Mouse (Mus musculus) embryonic fibroblast, embryonic 13.5 days (primary cell): ENCODE results near the gene Ndfip2. TPM values are rescaled to one million over a fixed set of nuclear protein-coding genes. Genes with fewer than 3 reads are reported as not detected.

Experiments
- H3K27ac ChIP-seq: 2 replicates; pipeline ENCODE4 v1.5.1; 2012; ENCODE audit warnings: low read length, control low read depth, inconsistent platforms; ENCODE audit not compliant: insufficient read depth
- H3K4me1 ChIP-seq: 2 replicates; pipeline ENCODE4 v1.6.1; 2011; ENCODE audit warnings: low read length; ENCODE audit not compliant: control insufficient read depth, insufficient read depth
- H3K4me3 ChIP-seq: 2 replicates; pipeline ENCODE4 v1.5.1; 2011; ENCODE audit warnings: mild to moderate bottlenecking, control low read depth, low read length; ENCODE audit not compliant: insufficient read depth
- CTCF ChIP-seq: IDR thresholded peaks from 2 replicates; pipeline ENCODE4 v1.5.1; 2011; ENCODE audit warnings: mild to moderate bottlenecking, control low read depth, low read length, moderate library complexity, borderline replicate concordance; ENCODE audit not compliant: insufficient read depth
- POLR2A ChIP-seq: IDR thresholded peaks from 2 replicates; pipeline ENCODE4 v1.6.1; 2011; ENCODE audit warnings: low read depth, mild to moderate bottlenecking, control low read depth, low read length, moderate library complexity
- polyA plus RNA-seq: library from polyadenylated mRNA; stranded (reverse); fragments of >200 nt; gene quantifications from 2 replicates; pipeline ENCODE4 v1.2.4, GENCODE M21; 2011; ENCODE audit warnings: low read depth; ENCODE audit not compliant: missing spikeins, insufficient read length

Ndfip2 gene
- polyA plus RNA-seq = 44.0 and 45.3 TPM in 2 replicates

GRCm38 (mm10) chr14:105258379-105259034, at the start of gene Ndfip2:
Gene Ndfip2, plus strand, starts transcription at chr14:105258573.
- Histone ChIP-seq H3K27ac (peak within 1 kb of the TSS; percentile 12; the same call in 1 of the 2 replicates), H3K4me3 (peak within 1 kb of the TSS; percentile 74), H3K4me1 (0 out of 2 replicates have a peak, but pooled peaks cover 3% of the 10 kb centered on the region)
- TF ChIP-seq CTCF (no peak), POLR2A (peak; percentile 64)

- H3K4me3 ChIP-seq = no peak overlapping the region
- no peak overlapping the region for H3K27ac ChIP-seq
- no peaks in the 10 kb centered on the region for H3K4me1 ChIP-seq
- TF ChIP-seq CTCF (no peak), POLR2A (no peak)
Observed at GRCm38 (mm10) chr14:105219525-105220376, 38.6 kb upstream of the Ndfip2 start.

- TF ChIP-seq CTCF = no peak
- TF ChIP-seq POLR2A = no peak
- Histone ChIP-seq H3K4me1 (no peaks in the 10 kb centered on the region), H3K27ac (no peak overlapping the region), H3K4me3 (no peak overlapping the region)
Observed at GRCm38 (mm10) chr14:105222240-105222639, 36.1 kb upstream of the Ndfip2 start.

GRCm38 (mm10) chr14:105225790-105226189, 32.6 kb upstream of the Ndfip2 start:
- no peak overlapping the region for H3K4me3 ChIP-seq
- H3K27ac ChIP-seq = no peak overlapping the region

GRCm38 (mm10) chr14:105232421-105232820, 26.0 kb upstream of the Ndfip2 start:
- TF ChIP-seq CTCF (peak; percentile 66; the same call in 1 of the 2 replicates), POLR2A (no peak)
- no peak overlapping the region for H3K27ac ChIP-seq
- H3K4me1 ChIP-seq = no peaks in the 10 kb centered on the region
- H3K4me3 ChIP-seq = no peak overlapping the region

More at GRCm38 (mm10) chr14:105225790-105226189, 32.6 kb upstream of the Ndfip2 start:
- no peak for TF ChIP-seq CTCF
- TF ChIP-seq POLR2A = no peak
- H3K4me1 ChIP-seq = no peaks in the 10 kb centered on the region

- no peak overlapping the region for H3K4me3 ChIP-seq
- no peaks in the 10 kb centered on the region for H3K4me1 ChIP-seq
- TF ChIP-seq CTCF (no peak), POLR2A (no peak)
- H3K27ac ChIP-seq = no peak overlapping the region
Observed at GRCm38 (mm10) chr14:105236596-105236995, 21.8 kb upstream of the Ndfip2 start.

GRCm38 (mm10) chr14:105237736-105238135, 20.6 kb upstream of the Ndfip2 start:
- Histone ChIP-seq H3K4me1 (no peaks in the 10 kb centered on the region), H3K27ac (no peak overlapping the region), H3K4me3 (no peak overlapping the region)
- TF ChIP-seq POLR2A = no peak
- TF ChIP-seq CTCF = no peak

- TF ChIP-seq CTCF (no peak), POLR2A (no peak)
- no peak overlapping the region for H3K27ac ChIP-seq
- H3K4me3 ChIP-seq = no peak overlapping the region
- H3K4me1 ChIP-seq = no peaks in the 10 kb centered on the region
Observed at GRCm38 (mm10) chr14:105238450-105239038, 19.8 kb upstream of the Ndfip2 start.

- no peaks in the 10 kb centered on the region for H3K4me1 ChIP-seq
- no peak overlapping the region for H3K4me3 ChIP-seq
- no peak overlapping the region for H3K27ac ChIP-seq
- TF ChIP-seq POLR2A = no peak
- TF ChIP-seq CTCF = no peak
Observed at GRCm38 (mm10) chr14:105240120-105240519, 18.3 kb upstream of the Ndfip2 start.

GRCm38 (mm10) chr14:105243805-105244443, 14.4 kb upstream of the Ndfip2 start:
- Histone ChIP-seq H3K4me1 (no peaks in the 10 kb centered on the region), H3K27ac (no peak overlapping the region), H3K4me3 (no peak overlapping the region)
- TF ChIP-seq POLR2A (no peak), CTCF (no peak)
